Mouse (Mus musculus) midbrain, embryonic 16.5 days (tissue): ENCODE measurements around the gene Gm20683. TPM values are rescaled to one million over a fixed set of nuclear protein-coding genes. Genes with fewer than 3 reads are reported as not detected.
A peak's percentile ranks its signal among the peaks of the same experiment; 100 is the strongest.

Experiments
- ATAC-seq: fragments of 200-750 bp; cut with Nextera tagmentation; 2 replicates; pipeline ENCODE4 v1.8.0; 2017; ENCODE audit warnings: moderate TSS enrichment
- H3K27ac ChIP-seq: fragments of 300-500 bp; sonication (generic); 2 replicates; pipeline ENCODE4 v1.5.1; 2014; ENCODE audit warnings: mild to moderate bottlenecking, low read length, mixed read lengths
- H3K27me3 ChIP-seq: fragments of 300-500 bp; sonication (generic); 2 replicates; pipeline ENCODE4 v1.6.1; 2014; ENCODE audit warnings: low read depth, low read length, mixed read lengths; ENCODE audit not compliant: control insufficient read depth, insufficient read depth
- H3K36me3 ChIP-seq: fragments of 300-500 bp; sonication (generic); 2 replicates; pipeline ENCODE4 v1.6.1; 2014; ENCODE audit warnings: mild to moderate bottlenecking, low read length, moderate library complexity, mixed read lengths; ENCODE audit not compliant: control insufficient read depth, insufficient read depth
- H3K4me1 ChIP-seq: fragments of 300-500 bp; sonication (generic); 2 replicates; pipeline ENCODE4 v1.6.1; 2014; ENCODE audit warnings: mild to moderate bottlenecking, low read length, mixed read lengths; ENCODE audit not compliant: control insufficient read depth, insufficient read depth
- H3K4me2 ChIP-seq: fragments of 300-500 bp; sonication (generic); 2 replicates; pipeline ENCODE4 v1.6.1; 2014; ENCODE audit warnings: mild to moderate bottlenecking, low read length, mixed read lengths
- H3K4me3 ChIP-seq: fragments of 300-500 bp; sonication (generic); 2 replicates; pipeline ENCODE4 v1.5.1; 2014; ENCODE audit warnings: low read depth, mild to moderate bottlenecking, low read length, moderate library complexity, mixed read lengths
- H3K9ac ChIP-seq: fragments of 300-500 bp; sonication (generic); 2 replicates; pipeline ENCODE4 v1.6.1; 2014; ENCODE audit warnings: low read depth, low read length, mixed read lengths
- H3K9me3 ChIP-seq: fragments of 300-500 bp; sonication (generic); replicated peaks from 2 replicates; pipeline ENCODE4 v1.6.1; 2014; ENCODE audit warnings: mild to moderate bottlenecking, low read length, mixed read lengths; ENCODE audit not compliant: control insufficient read depth, poor library complexity, severe bottlenecking
- WGBS: fragments of 180-500 bp; shearing (Covaris S2); extraction: QIAGEN DNeasy Blood & Tissue Kit; methylation state at CpG from one replicate; pipeline ENCODE4 v1.1.7; 2014; 5-methylcytosine and 5-hydroxymethylcytosine counted together
- polyA plus RNA-seq: library from polyadenylated mRNA; unstranded; fragments of >200 nt; fragmentation: Nextera tagmentation; extraction: Ambion mirVana; gene quantifications from 2 replicates; pipeline ENCODE4 v1.2.1, GENCODE M21; 2015

Gene Gm20683
- polyA plus RNA-seq, 1 experiment from 2014 or later = 14.5 TPM

- peak overlapping the region; percentile 78 for H3K4me3 ChIP-seq
- no peaks in the 10 kb centered on the region for H3K27me3 ChIP-seq
- H3K4me2 ChIP-seq = peak overlapping the region; percentile 91
- peak overlapping the region; percentile 84 for H3K9ac ChIP-seq
- H3K27ac ChIP-seq = peak overlapping the region; percentile 97
- peak; percentile 90 for ATAC-seq
- peaks cover 18% of the 10 kb centered on the region for H3K36me3 ChIP-seq
- H3K4me1 ChIP-seq = peaks cover 73% of the 10 kb centered on the region
- H3K9me3 ChIP-seq = no peaks in the 10 kb centered on the region
- WGBS = under 1% methylated on average over 73 of the region's 77 CpGs
Observed at GRCm38 (mm10) chr17:25832436-25833290, 8.9 kb downstream of the Gm20683 start.

GRCm38 (mm10) chr17:25831451-25832281 is 9.9 kb downstream of the Gm20683 start:
- no peaks in the 10 kb centered on the region for H3K27me3 ChIP-seq

GRCm38 (mm10) chr17:25830806-25831431 is 10.6 kb downstream of the Gm20683 start:
- Histone ChIP-seq H3K27ac (no peak overlapping the region; the same call in 1 of the 2 replicates), H3K4me1 (peaks cover 62% of the 10 kb centered on the region), H3K4me2 (peak overlapping the region; percentile 91; the same call in 1 of the 2 replicates), H3K9ac (no peak overlapping the region; the same call in 1 of the 2 replicates), H3K4me3 (no peak overlapping the region), H3K9me3 (no peaks in the 10 kb centered on the region), H3K27me3 (no peaks in the 10 kb centered on the region), H3K36me3 (peaks cover 24% of the 10 kb centered on the region)
- WGBS = 86% methylated on average over 14 of the region's 14 CpGs
- ATAC-seq = no peak

More at GRCm38 (mm10) chr17:25831451-25832281, 9.9 kb downstream of the Gm20683 start:
- no peak for ATAC-seq
- peak overlapping the region; percentile 91 for H3K4me2 ChIP-seq
- no peaks in the 10 kb centered on the region for H3K9me3 ChIP-seq
- H3K4me1 ChIP-seq = peaks cover 66% of the 10 kb centered on the region
- 61% methylated on average over 21 of the region's 21 CpGs for WGBS
- H3K4me3 ChIP-seq = peak overlapping the region; percentile 78
- H3K27ac ChIP-seq = peak overlapping the region; percentile 97
- peaks cover 18% of the 10 kb centered on the region for H3K36me3 ChIP-seq
- H3K9ac ChIP-seq = peak overlapping the region; percentile 84

DNA sequence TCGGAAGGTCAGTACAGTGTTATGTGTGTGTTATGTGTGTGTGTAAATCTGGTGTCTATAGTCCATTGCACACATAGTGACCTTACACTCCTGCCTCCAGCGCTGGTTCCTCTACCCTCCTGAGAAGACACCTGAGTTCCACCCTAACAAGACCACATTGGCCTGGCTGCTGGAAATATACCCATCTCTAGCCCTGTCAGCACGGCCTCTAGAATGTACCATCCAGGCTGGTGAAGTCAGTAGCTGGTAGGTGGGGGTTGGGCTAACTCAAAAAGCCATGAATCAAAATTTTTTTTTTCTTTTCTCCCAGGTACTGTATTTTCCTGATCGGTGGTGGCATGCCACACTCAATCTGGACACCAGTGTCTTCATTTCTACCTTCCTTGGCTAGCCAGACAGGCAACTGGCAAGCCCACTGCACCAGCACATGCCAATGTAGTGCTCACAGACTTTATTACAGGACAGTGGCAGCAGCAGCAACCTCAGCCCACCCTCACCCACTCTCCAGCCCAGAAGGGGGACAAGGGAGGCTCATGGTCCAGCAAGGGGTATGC is 11.3 kb downstream of the Gm20683 start:
- no peaks in the 10 kb centered on the region for H3K27me3 ChIP-seq
- H3K27ac ChIP-seq = no peak overlapping the region; the same call in 1 of the 2 replicates
- H3K36me3 ChIP-seq = peaks cover 25% of the 10 kb centered on the region
- no peak for ATAC-seq
- no peaks in the 10 kb centered on the region for H3K9me3 ChIP-seq
- no peak overlapping the region; the same call in 1 of the 2 replicates for H3K9ac ChIP-seq
- 88% methylated on average over 4 of the region's 4 CpGs for WGBS
- H3K4me3 ChIP-seq = peak overlapping the region; percentile 56; the same call in 1 of the 2 replicates
- H3K4me2 ChIP-seq = peak overlapping the region; percentile 97
- H3K4me1 ChIP-seq = peaks cover 58% of the 10 kb centered on the region

DNA sequence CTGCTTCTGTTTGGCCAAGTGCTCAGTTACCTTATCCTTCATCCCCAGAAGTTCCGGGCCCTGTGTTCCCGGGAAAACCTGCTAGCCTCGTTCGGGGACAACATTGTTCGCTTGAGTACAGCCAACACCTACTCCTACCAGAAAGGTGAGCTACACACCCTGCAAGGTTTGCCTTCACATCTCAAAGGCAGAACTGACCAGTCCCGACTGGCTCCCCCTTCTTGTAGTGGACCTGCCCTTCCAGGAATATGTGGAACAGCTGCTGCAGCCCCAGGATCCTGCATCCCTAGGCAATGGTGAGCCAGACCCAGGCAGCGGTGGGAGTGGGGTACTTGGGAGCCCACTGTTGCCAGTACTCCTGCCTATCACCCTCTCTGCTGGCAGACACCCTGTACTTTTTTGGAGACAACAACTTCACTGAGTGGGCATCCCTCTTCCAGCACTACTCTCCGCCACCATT is 12.0 kb downstream of the Gm20683 start:
- 41% methylated on average over 8 of the region's 8 CpGs for WGBS
- ATAC-seq = no peak
- Histone ChIP-seq H3K27ac (peak overlapping the region; percentile 91), H3K36me3 (peaks cover 25% of the 10 kb centered on the region), H3K9ac (peak overlapping the region; percentile 78), H3K4me3 (peak overlapping the region; percentile 56), H3K4me1 (peaks cover 58% of the 10 kb centered on the region), H3K4me2 (peak overlapping the region; percentile 97), H3K9me3 (no peaks in the 10 kb centered on the region), H3K27me3 (no peaks in the 10 kb centered on the region)

DNA sequence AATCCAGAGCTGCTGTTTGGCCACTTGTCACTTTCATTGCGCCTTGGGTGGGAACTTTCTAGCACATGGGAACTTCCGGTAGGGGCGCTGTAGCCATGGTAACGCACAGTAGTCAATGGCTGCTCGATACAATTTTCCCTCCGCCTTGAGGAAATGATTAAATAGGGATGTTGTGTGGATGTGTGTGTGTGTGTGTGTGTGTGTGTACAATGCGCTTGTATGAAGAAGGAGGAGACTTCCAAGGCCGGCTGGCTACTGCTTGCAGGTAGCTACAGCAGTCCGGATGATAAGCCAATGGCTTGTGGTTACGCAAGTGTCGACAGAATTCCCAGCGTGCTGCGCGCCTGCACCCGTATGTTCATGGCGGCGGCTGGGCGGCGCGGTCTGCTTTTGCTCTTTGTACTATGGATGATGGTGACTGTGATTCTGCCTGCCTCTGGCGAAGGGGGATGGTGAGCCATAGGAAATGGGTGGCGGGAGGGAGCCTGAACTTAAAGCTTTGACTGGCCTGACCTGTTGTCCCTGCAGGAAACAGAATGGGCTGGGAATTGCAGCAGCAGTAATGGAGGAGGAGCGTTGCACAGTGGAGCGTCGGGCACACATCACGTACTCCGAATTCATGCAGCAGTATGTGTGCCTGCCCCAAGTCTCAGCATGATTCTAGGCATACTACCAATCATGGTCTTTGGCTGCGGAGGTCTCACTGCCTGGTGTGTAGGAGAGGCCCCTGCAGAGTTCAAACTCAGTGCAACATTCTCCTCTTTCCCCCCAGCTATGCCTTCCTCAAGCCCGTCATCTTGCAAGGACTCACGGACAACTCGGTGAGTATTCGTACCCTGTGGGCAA is 12.6 kb downstream of the Gm20683 start, which contains the start of gene Jmjd8:
TSS of gene Jmjd8 (plus strand) at position 156 of the 846 bp plus-strand sequence.
- peak within 1 kb of the TSS; percentile 78 for H3K9ac ChIP-seq
- peaks cover 25% of the 10 kb centered on the region for H3K36me3 ChIP-seq
- H3K4me1 ChIP-seq = peaks cover 58% of the 10 kb centered on the region
- ATAC-seq = peak; percentile 61
- H3K4me3 ChIP-seq = peak within 1 kb of the TSS; percentile 56
- H3K4me2 ChIP-seq = peak within 1 kb of the TSS; percentile 97
- WGBS = under 1% methylated on average over 32 of the region's 32 CpGs
- no peaks in the 10 kb centered on the region for H3K27me3 ChIP-seq
- peak within 1 kb of the TSS; percentile 91 for H3K27ac ChIP-seq
- H3K9me3 ChIP-seq = no peaks in the 10 kb centered on the region

- 90% methylated on average over 8 of the region's 8 CpGs for WGBS
- H3K27ac ChIP-seq = peak overlapping the region; percentile 91
- H3K4me1 ChIP-seq = peaks cover 56% of the 10 kb centered on the region
- ATAC-seq = no peak
- H3K4me2 ChIP-seq = peak overlapping the region; percentile 97
- H3K9me3 ChIP-seq = no peaks in the 10 kb centered on the region
- peaks cover 25% of the 10 kb centered on the region for H3K36me3 ChIP-seq
- H3K9ac ChIP-seq = peak overlapping the region; percentile 78
- no peaks in the 10 kb centered on the region for H3K27me3 ChIP-seq
- H3K4me3 ChIP-seq = peak overlapping the region; percentile 56
Observed at GRCm38 (mm10) chr17:25828223-25828594, 13.4 kb downstream of the Gm20683 start.
